Mouse (Mus musculus): ENCODE measurements around the gene Efna1.

Efna1 gene

GRCm38 (mm10) chr3:89244158-89244981 lies 36.6 kb downstream of the Efna1 start:
- DNase-seq (ENCODE audit: low spot score) = no peak

GRCm38 (mm10) chr3:89243609-89244008 lies 37.3 kb downstream of the Efna1 start:
- DNase-seq (ENCODE audit: low spot score) = no peak

- DNase-seq (ENCODE audit: low spot score) = peak; percentile 59
Measured at GRCm38 (mm10) chr3:89242331-89242895, 38.5 kb downstream of the Efna1 start.

GRCm38 (mm10) chr3:89238494-89238893 lies 42.4 kb downstream of the Efna1 start:
- no peak for DNase-seq (ENCODE audit: low spot score)

- no peak for DNase-seq (ENCODE audit: low spot score)
Measured at GRCm38 (mm10) chr3:89237682-89238081, 43.3 kb downstream of the Efna1 start.

- no peak for DNase-seq (ENCODE audit: low spot score)
Measured at GRCm38 (mm10) chr3:89236516-89236915, 44.4 kb downstream of the Efna1 start.

- no peak for DNase-seq (ENCODE audit: low spot score)
Measured at GRCm38 (mm10) chr3:89233562-89234110, 47.3 kb downstream of the Efna1 start.

- no peak for DNase-seq (ENCODE audit: low spot score)
Measured at GRCm38 (mm10) chr3:89232614-89233013, 48.3 kb downstream of the Efna1 start.

GRCm38 (mm10) chr3:89231772-89232275 lies 49.1 kb downstream of the Efna1 start:
- no peak for DNase-seq (ENCODE audit: low spot score)

GRCm38 (mm10) chr3:89231345-89231744 lies 49.6 kb downstream of the Efna1 start:
- DNase-seq (ENCODE audit: low spot score) = no peak

GRCm38 (mm10) chr3:89230561-89230960 lies 50.4 kb downstream of the Efna1 start:
- no peak for DNase-seq (ENCODE audit: low spot score)

GRCm38 (mm10) chr3:89229276-89229675 lies 51.7 kb downstream of the Efna1 start:
- no peak for DNase-seq (ENCODE audit: low spot score)

GRCm38 (mm10) chr3:89228836-89229235 lies 52.1 kb downstream of the Efna1 start, which contains the start of gene Muc1:
TSS of gene Muc1 (plus strand) at chr3:89229057.
- no peak for DNase-seq (ENCODE audit: low spot score)

GRCm38 (mm10) chr3:89228180-89228549 lies 52.8 kb downstream of the Efna1 start:
- DNase-seq (ENCODE audit: low spot score) = peak; percentile 75

GRCm38 (mm10) chr3:89227307-89228179 lies 53.4 kb downstream of the Efna1 start:
- DNase-seq (ENCODE audit: low spot score) = peak; percentile 63

- DNase-seq (ENCODE audit: low spot score) = no peak
Measured at GRCm38 (mm10) chr3:89226900-89227299, 54.0 kb downstream of the Efna1 start, which contains the start of gene Mtx1. TSS of gene Mtx1 (minus strand) at chr3:89227088.

- no peak for DNase-seq (ENCODE audit: low spot score)
Measured at GRCm38 (mm10) chr3:89226361-89226760, 54.6 kb downstream of the Efna1 start.

GRCm38 (mm10) chr3:89225918-89226317 lies 55.0 kb downstream of the Efna1 start:
- no peak for DNase-seq (ENCODE audit: low spot score)

GRCm38 (mm10) chr3:89225321-89225815 lies 55.6 kb downstream of the Efna1 start:
- no peak for DNase-seq (ENCODE audit: low spot score)

GRCm38 (mm10) chr3:89224796-89225195 lies 56.1 kb downstream of the Efna1 start:
- DNase-seq (ENCODE audit: low spot score) = no peak
